Mouse (Mus musculus): Measurements from ENCODE around the gene Srpk2.
"Not testable (repeated sequence)": the region's sequence is repeated elsewhere in the genome, so short reads cannot be mapped to it uniquely, and the experiment has no call there.

The Srpk2 gene

GRCm38 (mm10) chr5:23556007-23556770 is 128.2 kb downstream of the Srpk2 start:
- DNase-seq: no peak

- not testable (repeated sequence) for DNase-seq
These were observed 131.1 kb downstream of the Srpk2 start for GRCm38 (mm10) chr5:23553338-23553737.

- DNase-seq: no peak
These were observed 132.7 kb downstream of the Srpk2 start for GRCm38 (mm10) chr5:23551687-23552086.

GRCm38 (mm10) chr5:23535692-23536091 is 148.7 kb downstream of the Srpk2 start:
- DNase-seq: no peak

- no peak for DNase-seq
These were observed 152.8 kb downstream of the Srpk2 start for GRCm38 (mm10) chr5:23531541-23532096.

- DNase-seq: no peak
These were observed 153.3 kb downstream of the Srpk2 start for GRCm38 (mm10) chr5:23531100-23531499.

- DNase-seq: no peak
These were observed 159.8 kb downstream of the Srpk2 start for GRCm38 (mm10) chr5:23524621-23525020.

- DNase-seq: no peak
These were observed 160.5 kb downstream of the Srpk2 start for GRCm38 (mm10) chr5:23523936-23524335.

GRCm38 (mm10) chr5:23521645-23522044 is 162.8 kb downstream of the Srpk2 start:
- no peak for DNase-seq

- DNase-seq: no peak
These were observed 164.7 kb downstream of the Srpk2 start for GRCm38 (mm10) chr5:23519679-23520078.

GRCm38 (mm10) chr5:23518673-23519072 is 165.7 kb downstream of the Srpk2 start:
- DNase-seq: peak; percentile 57

GRCm38 (mm10) chr5:23517839-23518238 is 166.6 kb downstream of the Srpk2 start:
- DNase-seq: peak; percentile 34

- DNase-seq: no peak
These were observed 167.5 kb downstream of the Srpk2 start for GRCm38 (mm10) chr5:23516962-23517361.

- no peak for DNase-seq
These were observed 169.4 kb downstream of the Srpk2 start for GRCm38 (mm10) chr5:23515038-23515437.

- DNase-seq: no peak
These were observed 170.9 kb downstream of the Srpk2 start for GRCm38 (mm10) chr5:23513468-23513867.

- DNase-seq: no peak
These were observed 171.9 kb downstream of the Srpk2 start for GRCm38 (mm10) chr5:23512556-23512955.

GRCm38 (mm10) chr5:23511456-23511855 is 173.0 kb downstream of the Srpk2 start:
- DNase-seq: no peak

- DNase-seq: no peak
These were observed 175.8 kb downstream of the Srpk2 start for GRCm38 (mm10) chr5:23508630-23509029.

GRCm38 (mm10) chr5:23507210-23507609 is 177.2 kb downstream of the Srpk2 start:
- DNase-seq: no peak

- no peak for DNase-seq
These were observed 178.8 kb downstream of the Srpk2 start for GRCm38 (mm10) chr5:23505578-23505977.

GRCm38 (mm10) chr5:23502317-23502937 is 182.0 kb downstream of the Srpk2 start:
- DNase-seq: no peak

- DNase-seq: no peak
These were observed 182.7 kb downstream of the Srpk2 start for GRCm38 (mm10) chr5:23501582-23502316.

- DNase-seq: no peak
These were observed 183.7 kb downstream of the Srpk2 start for GRCm38 (mm10) chr5:23500715-23501114.

All from cerebellum, adult 9-10 months (tissue).